Mouse (Mus musculus) cerebellum, postnatal 10 days (tissue): Measurements from ENCODE around the gene Rgs19.
A peak's percentile ranks its signal among the peaks of the same experiment; 100 is the strongest.

Source experiments
- DNase-seq, 2 experiments: peaks; one replicate each; pipeline ENCODE4 v3.0.0; 2021; ENCODE audit warnings: mixed read lengths in 2 of 2

The Rgs19 gene

DNA sequence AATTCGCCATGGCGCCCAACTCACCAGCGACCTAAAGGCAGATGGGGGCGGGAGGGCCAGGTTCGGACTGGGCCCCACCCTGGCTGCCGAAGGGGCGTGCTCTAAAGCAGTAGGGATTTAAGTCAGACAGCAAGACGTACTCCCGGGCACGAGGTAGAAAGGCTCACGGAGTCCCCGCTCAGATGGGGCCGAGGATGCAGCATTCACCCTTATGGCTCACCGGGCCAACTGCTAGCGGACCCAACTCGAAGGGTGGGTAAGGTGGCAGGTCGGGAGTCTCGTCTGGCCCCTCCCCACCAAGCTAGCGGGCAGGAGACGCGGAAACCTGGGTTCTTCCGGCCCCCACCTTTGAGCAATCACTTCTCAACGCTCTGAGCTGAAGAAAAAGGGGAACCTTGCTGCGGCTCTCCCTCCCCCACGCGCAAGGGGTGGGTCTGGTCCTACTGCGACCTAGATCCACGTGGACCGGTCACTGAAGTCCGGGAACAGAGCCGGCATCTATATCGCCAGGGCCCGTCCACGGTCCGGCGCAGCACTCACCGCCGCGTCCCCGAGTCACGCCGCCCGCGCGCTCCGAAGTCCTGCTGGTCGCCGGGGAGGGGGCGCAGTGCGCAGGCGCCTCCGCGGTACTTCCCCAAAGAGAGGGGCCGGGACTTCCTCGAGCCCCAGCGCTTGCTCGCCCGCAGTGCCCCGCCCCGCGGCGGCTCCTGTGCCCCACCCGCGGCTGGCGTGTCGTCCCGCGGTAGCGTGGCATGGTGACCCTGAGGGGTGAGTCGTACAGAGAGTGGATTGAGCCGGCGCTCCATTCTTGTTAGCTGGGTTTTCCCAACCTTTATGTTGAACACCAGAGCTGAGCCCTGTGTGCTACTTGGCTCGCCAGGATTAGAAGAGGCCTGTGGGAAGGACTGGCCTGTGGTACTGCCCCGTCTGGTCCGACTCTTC is at the start of gene Rgs19:
TSS of gene Rgs19 (minus strand) at position 639 of the 942 bp plus-strand sequence.
- peak; percentile 83 to 90 for DNase-seq

DNA sequence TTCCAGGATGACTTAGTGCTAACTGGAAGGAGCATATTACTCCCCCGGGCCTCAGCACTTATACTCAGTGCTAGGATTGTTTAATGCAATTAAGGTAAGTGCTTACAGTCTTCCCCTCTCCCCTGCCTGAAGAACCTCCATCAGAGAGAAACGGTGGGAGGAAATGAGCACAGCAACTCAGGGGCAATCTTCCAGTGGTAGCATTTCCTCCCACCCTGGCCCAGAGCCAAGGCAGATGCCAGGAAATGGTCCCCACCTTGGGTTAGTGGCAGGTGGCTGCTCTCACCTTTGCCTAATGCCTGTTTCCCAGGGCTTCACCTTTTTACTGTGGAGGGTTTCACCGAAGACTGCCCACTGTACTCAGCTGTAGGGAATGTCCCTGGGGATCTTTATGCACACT is 36.3 kb upstream of the Rgs19 start:
- DNase-seq = peak in 1 of 2 experiments; percentile 13

DNA sequence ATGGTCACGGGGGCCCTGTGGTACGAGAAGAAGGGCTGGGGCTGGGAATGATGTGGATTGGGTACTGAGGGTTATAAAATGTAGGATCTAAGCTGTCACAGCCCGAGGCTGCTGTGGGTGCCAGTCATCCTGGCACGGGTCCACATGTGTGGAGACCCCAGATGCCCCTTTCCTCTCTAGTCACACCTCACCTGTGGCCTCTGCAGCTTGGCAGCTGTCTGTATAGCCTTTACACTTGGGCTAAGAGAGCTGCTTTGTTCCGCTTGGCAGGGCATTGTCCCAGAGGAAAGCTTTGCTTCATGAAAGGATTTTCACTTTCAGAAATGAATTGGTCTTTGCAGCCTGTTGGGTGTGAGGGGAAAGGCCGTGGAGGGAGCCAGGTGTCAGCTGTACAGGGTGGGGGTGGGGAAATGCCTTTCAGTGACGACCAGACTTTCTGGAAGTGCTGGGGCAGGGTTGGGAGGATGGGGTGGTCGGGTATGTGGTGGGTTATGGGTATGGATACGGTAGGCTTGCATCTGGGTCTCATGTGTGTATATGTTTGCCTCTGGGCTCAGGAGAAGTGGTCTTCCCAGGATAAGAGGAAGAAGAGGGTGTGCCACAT is 34.0 kb upstream of the Rgs19 start:
- DNase-seq = peak; percentile 47 to 55

DNA sequence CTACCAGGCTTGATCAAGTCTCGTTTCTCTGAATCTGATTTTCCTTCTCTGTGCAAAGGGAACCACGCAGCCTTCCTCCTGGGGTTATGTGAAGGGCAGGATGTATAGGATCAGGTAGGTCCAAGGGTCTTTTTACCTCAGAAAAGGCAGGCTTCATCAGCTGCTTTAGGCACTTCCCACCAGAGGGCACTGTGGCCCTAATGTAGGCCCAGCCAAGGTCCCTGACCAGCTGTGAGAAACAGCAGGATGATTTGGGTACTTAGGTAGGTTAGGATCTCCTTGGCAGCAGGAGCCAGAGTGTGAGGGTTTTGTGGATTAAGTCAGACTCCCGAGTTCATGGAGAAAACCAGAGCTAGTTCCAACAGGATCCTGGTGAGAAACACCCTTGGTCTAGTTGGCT is 28.4 kb upstream of the Rgs19 start:
- peak; percentile 79 for DNase-seq

DNA sequence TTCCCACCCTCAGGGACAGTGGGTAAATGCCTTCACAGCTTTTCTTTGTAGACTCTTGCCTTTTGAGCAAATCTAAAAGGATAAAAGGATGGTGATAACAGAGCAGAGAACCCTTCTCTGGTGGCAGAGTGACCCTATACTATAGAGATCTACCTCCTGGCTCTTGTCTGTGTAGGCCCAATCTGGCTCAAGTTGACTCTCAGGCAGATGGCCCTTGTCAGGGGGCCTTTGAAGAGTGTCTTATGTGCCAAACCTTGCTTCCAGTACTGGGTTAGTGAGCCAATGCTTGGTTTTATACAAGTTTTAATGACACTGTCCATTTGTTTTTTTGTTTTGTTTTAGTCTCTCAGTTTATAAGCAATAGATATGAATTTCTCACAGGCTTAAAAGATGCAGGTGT is 27.4 kb upstream of the Rgs19 start:
- DNase-seq = peak; percentile 81 to 86

DNA sequence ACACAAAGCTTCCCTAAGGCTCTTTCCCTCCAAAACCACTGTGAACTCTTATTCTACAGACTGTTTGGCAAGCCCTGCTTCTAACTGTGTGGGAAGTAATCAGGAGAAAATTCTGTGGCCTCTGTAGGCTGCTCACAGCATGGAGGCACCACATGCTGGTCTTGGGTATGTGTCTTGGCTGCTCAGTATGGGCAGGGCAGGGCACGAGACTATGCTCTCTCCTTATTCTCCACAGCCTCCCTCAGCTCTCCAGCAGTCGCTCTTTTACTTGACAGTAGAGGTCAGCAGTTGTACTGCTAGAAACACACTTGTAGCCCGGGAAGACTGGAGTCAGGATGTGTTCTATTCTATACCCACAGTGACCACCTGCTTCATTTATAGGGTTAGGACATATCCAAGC is 26.3 kb upstream of the Rgs19 start:
- peak; percentile 49 to 69 for DNase-seq

DNA sequence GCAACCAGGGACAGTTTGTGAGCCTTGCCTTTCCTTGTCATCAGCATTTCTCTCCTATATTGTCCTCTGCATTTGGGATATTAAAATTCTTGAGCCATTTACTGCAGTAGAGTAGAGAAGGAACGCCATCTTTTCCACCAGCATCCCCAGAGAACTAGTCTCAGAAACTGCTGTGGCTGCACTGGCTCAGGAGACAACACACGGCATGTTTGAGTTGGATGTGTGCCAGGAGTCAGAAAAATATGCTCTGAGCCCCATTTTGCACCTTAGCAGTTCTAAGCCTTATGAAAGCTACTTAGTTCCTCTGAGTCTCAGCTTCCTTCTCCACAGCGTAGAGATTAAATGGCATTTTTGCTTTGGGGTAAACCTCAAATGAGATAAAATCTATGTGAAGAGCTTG is 23.2 kb upstream of the Rgs19 start:
- DNase-seq = peak in 1 of 2 experiments; percentile 62

DNA sequence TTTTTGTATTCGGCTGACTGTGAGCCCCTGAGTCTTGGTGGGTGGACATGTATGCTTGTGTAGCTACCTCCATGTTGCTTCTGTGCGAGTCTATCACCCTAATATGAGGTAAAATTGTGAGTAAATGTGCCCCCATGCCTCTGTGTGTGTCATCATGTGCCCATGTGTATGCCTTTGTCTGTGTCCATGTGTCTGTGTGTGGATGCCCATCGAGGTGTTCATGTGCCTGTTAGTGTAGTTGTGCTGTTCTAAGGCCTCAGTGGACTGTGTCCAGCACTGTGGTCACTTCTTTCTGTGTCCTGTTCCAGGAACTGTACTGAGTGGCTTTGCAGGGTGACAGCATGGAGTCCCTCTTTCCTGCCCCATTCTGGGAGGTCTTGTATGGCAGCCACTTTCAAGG is 21.6 kb upstream of the Rgs19 start:
- no peak for DNase-seq

DNA sequence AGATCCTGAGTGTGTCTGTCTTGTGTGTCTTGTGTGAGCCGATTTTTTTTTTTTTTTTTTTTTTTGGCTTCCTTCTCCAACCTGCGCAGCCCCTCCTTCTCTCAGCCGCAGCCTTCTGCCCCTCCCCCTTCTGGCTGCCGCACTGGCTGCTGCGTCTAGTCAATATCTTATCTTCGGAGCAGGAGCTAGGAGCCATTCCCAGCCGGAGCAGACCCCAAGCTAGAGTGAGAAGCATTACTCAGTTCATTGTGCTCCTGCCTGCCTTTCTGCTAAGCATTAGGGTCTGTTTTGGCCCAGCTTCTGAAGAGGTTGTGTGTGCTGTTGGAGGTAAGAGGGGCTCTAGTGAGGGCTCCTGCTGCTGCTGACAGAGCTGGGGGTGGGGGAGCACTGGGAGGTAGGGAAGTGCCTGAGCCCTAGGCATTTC is 21.1 kb upstream of the Rgs19 start, which contains the start of gene Oprl1:
TSS of gene Oprl1 (plus strand) at position 114 of the 424 bp plus-strand sequence.
- peak; percentile 88 to 91 for DNase-seq

DNA sequence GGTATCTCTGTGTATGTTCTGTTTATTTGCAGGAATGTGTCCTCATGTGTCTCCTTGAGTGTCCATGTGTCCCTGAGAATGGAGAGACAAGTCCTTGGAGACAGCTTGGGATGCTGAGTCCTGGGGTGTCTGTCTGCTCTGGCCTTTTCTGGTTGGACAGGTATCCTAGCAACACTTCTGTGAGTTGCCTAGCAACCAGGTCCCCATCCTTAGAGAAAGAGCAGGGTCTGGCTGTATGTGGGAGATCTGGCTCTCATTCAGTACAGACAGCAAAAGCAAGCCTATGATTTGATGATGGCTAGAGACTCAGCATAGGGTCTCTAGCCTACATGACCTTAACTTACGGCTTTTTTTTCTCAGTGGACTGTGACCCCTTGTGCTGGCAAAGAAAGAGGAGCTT is 20.0 kb upstream of the Rgs19 start:
- DNase-seq = peak; percentile 78 to 80

DNA sequence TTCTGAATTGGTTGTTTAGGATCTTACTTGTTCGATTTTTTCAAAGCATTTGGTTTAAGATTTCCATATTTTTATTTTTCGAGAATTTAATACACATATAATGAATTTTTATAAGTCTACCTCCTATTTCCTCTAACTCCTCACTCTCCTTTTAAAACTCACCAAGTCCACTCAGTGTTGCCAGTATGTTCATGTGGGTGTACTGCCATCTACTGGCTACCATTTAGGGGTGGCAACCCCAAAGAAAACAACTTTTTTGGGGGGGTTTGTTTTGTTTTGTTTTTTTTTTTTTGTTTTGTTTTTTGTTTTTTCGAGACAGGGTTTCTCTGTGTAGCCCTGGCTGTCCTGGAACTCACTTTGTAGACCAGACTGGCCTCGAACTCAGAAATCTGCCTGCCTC is 12.9 kb upstream of the Rgs19 start:
- peak; percentile 53 to 57 for DNase-seq

DNA sequence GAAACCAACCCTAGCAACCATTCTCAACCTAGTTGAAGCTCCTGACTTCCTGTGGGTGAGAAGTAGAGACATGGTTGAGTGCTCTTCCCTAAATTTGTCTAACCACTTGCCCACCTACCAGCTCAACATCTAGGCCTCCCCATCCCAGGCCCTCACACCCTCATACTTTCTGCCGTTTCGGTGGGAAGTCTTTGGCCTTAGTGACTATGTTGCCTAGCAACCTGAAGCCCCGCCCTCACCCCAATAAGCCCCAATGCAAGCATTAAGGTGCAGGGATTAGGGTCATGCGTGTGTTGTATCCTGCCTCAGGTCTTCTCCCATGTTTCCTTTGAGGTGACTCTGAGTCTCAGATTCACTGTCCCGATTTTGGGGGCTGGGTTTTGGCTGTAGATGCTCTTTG is 4.5 kb upstream of the Rgs19 start, which contains the start of gene Lkaaear1:
TSS of gene Lkaaear1 (minus strand) at position 202 of the 400 bp plus-strand sequence.
- no peak for DNase-seq

DNA sequence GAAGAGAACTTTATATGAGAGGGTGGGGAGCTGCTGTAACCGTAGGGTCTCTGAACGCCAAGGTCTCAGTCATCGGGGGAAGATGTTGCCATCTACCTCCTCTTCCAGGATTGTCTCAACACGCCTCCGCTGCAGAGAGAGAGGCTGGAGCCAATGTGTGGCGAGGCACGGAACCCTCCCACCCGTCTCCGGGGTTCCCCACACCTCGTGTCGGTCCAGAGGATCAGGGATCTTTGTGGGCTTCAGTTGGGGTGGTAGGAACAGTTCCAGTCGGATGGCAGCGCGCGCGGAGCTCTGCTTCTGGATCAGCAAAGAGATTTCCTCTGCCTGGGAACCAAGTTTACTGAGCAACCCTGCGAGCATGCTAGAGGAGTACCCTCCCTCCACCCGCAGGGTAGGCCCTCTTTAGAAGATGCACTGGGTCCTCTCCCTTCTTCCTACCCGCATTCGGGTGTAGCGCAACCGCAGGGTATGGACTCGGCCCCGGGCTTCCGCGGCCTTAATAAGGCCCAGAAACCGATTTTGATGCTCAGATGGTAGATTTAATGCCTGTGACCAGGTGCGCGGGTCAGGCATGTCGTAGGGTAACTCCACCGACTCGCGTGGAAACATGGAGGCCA is 3.1 kb upstream of the Rgs19 start:
- peak in 1 of 2 experiments; percentile 5 for DNase-seq

DNA sequence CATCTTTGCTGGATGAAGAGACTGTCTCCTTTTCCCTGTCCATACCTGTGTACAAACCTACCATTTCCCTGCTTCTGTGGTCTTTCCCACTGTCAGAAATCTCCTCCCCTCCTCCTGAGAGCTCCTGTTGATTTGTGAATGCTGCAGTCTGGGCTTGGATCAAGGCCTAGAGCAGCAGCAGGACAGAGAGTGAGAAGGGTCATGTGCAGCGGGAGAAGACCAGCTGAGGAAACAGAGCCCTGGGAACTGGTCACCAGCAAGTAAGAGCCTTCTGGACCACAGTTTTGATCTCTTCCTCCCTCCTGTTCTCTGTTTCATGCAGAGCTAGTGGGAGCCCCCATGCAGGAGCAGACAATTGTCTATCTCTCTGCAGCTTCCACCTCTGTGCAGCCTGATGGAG is 2.0 kb upstream of the Rgs19 start:
- peak in 1 of 2 experiments; percentile 17 for DNase-seq

DNA sequence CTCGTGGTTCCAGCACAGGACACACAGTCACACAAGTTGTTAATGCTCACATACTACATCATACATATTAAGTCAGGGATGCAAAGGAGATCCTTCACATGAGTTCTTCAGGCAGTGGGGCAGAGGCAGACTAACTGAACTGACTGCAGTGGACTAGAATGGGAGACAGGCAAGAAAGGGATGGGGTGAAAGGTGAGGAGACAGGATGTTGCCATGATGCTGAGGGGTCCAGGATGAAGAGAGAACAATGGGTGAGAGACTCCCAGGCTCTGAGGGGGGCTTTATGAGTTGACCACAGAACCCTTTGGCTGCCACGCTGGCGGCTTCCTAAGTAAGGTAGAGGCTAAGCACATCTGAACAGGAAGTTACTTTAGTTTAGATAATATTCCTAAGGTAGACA is 804 bp upstream of the Rgs19 start:
- peak in 1 of 2 experiments; percentile 3 for DNase-seq

DNA sequence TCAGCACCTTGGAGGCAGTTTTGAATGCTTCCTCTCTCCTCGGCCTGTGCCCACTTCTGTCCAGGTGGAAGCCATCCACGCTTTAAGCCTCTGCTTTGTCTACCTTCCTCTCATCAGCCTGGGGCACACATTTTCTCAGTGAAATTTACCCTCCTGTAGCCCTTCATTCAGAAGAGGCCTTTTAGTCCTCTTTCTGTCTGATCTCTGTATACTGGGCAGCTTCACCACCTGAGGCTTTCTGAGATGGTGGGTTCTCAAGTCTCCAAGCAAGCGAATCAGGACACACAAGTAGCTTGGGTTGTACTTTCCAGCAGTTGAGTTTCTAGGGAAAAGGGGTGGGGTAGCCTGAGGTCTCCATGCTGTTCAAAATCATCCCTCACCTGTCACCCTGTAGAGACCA is 1.5 kb downstream of the Rgs19 start:
- no peak for DNase-seq

DNA sequence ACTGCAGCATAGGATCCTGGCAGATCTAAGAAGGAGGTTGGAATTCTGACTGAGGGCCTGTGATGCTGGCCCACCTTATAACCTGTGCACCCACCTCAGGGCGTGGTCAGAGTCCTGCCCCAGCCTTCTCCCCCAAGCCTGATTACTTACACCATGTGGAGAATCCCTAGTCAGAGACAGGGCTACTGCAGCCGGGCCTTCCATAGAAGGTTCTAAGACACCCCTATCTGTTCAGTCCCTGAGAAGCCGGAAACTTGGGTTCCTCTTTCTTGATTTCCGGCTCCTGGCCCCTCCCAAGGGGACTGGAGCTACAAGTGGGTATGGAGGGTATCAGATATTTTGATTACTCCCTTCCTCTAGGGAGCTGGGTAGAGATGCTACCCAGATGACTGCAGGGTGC is 2.2 kb downstream of the Rgs19 start:
- peak in 1 of 2 experiments; percentile 4 for DNase-seq

DNA sequence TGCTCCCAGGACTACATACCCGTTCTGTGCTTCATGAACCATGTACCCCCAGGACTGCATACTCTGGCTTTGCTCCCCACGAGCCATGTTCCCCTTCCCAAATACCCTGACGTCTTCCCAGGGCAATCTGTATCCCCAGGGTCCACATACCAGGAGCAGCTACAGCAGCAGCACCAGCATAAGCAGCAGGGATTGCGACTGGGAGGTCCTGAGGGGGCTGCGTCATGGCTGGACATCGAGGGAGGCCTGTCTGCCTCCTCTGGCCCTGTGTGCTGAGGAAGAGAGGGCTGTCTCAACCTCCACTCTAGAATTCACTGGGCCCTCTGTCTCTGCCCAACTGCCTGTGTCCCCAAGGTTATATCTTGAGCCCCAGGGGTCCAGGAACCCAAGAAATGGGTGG is 2.7 kb downstream of the Rgs19 start:
- DNase-seq = peak in 1 of 2 experiments; percentile 5

DNA sequence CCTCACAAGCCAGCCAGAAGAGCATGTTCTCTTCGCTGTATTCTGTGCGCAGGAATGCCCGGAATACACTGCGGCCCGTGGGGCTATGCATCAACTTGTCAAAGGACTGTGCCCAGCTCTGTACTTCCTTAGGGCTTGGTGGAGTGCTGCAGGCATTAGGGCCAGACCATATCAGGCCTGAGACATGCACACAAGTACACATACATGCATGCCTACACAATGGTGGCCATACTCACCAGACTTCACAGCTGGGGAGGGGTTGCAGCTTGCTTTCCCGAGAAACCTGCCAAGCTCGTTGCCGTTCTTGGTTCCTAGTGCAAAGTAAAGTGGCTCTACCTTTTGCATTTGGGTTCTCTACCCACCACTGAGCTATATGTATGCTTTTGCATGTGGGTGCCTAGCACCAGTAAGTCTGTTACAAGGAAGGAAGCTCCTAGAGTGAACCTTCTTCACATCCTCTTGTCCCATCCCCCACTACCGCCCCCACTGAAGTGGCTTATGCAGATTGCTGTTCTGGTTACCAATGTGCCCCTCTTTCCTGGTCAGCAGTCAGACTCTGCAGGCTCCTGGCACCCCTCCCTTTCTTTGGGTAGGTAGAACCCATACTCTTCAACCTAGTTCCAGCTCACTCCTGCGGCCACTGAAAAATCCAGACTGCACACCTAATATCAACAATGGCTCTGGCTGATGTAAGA is 4.2 kb downstream of the Rgs19 start:
- peak; percentile 45 to 61 for DNase-seq

DNA sequence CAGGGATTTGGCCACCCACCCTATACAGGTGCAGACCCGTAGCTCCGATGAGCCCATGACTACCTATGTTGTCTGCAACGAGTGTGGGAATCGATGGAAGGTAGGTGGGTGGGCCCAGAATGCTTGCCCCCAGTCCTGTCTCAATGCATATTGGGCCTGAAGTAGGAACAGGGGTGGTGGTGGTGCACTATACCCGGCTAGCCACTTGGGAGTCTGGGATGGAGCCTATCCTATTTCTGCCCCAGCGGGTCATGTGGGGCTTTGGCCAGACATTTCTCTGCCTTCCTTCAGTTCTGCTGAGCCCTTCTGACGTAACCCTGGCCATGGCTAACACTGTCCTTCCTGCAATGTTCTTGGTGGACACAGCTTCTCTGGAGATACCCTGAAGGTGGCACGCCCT is 6.2 kb downstream of the Rgs19 start:
- no peak for DNase-seq

DNA sequence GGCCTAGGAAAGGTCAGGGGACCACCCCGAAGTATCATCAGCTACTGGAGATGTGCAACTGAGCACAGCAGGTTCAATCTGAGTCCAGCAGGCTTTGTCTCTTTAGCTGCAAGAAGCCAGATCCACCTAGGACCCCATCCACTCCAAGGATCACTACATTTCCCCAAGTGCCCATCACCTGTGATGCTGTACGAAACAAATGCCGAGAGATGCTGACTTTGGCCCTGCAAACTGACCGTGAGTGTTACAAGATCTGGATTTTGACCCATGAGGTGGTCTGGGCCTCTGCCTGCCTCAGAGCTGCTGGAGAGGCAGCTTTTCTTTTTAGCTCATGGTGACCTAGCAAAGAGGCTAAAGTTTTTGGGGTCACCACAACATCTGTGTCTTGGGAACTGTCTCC is 8.1 kb downstream of the Rgs19 start:
- no peak for DNase-seq

DNA sequence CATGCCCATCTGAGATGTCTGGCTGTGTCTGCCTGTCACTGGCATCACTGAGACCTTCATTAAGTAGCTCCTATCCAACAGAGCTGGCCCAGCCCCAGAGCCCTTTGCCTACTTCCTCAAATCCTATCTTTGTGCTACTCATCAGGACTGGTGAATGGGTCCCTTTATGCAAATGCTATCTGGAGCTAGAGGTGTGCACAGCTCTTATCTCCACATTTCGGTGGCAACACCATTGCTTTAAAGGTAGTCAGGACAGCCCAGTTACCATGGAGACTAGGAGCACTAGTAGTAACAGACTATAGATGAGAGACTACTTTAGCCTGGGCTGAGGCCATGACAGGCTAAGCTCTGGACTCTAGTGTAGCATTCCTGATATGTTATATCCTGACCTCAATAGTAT is 9.1 kb downstream of the Rgs19 start:
- DNase-seq = peak in 1 of 2 experiments; percentile 17

DNA sequence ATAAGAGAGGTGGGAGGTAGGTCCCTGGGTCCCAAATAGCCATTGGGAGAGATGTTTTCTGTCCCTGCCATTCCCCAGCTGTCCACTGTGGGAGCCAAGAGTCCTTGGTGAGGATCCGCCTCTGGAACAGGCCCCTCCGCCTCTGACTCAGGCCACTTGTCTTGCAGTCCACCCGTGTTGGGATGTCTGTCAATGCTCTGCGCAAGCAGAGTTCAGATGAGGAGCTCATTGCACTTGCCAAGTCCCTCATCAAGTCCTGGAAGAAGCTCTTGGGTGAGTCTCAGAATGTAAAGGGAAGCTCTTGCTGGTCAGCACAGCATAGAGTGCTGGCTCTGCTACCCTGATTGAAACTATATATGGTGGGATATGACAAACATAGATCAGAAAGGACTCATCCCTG is 10.4 kb downstream of the Rgs19 start:
- no peak for DNase-seq
